Mouse (Mus musculus) liver (tissue): ENCODE data around the gene Slc44a2.

ENCODE experiments used
- DNase-seq: peaks from one replicate; pipeline ENCODE4 v3.0.0-alpha.2; 2020; ENCODE audit warnings: mixed read lengths

Gene Slc44a2

DNA sequence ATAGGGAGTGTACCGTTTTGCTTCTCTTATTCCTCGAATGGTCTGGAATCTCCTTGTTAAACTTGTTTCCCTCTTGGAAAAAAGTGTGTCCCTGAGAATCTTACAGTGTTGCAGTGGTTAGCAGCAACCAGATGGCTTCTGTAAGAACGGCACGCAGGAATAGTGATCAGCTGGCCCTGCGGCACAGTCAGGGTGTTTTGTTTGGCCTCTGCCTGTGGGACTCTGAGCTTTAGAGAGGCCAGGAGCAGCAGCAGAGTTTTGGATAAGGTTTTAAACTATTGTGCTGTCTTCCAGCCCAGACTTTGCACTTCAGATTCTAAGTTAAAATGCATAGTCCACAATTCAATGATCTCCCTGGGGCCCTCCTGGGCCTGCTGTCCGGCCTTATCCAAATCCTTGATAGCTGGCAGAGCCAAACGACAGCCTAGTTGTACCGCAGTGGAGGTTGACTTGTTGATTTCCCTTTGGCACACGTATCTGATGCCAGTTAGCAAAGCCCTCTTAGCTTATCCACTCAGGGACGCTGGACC is 72.2 kb downstream of the Slc44a2 start:
- no peak for DNase-seq

DNA sequence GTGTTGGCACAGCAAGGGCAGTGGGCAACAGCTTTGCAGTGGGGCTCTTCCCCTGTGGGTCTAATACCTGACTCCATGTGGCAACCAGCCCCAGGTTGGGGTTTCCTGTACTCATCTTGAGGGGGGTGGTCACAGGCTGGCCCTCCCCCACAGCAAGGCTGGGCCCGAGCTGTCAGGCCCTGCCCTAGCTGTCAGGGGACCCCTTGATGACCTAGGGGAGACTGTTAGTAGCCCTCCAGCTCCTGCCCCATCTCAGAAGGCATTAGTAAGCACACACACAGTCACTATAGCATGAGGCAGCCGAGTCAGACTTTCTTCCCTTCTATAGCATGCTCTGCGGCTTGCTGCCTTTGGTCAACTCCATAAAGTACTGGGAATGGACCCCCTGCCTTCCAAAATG is 75.2 kb downstream of the Slc44a2 start:
- DNase-seq = no peak

DNA sequence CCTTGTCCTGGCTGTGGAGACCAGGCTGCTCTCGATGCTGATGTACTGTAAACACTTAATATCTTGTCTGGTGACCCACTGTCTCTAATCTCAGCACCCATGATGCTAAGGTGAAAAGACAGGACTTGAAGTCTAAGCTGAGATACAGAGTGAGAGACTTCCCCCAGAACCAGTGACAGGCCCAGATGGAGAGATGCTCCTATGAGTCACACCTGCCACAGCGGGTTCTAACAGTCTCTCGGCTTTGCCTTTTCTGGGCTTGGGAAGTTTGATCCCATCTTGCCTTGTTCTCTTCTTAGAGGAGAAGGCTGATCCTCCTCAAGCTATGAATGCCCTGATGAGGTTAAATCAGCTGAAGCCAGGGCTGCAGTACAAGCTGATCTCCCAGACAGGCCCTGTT is 76.7 kb downstream of the Slc44a2 start:
- no peak for DNase-seq

DNA sequence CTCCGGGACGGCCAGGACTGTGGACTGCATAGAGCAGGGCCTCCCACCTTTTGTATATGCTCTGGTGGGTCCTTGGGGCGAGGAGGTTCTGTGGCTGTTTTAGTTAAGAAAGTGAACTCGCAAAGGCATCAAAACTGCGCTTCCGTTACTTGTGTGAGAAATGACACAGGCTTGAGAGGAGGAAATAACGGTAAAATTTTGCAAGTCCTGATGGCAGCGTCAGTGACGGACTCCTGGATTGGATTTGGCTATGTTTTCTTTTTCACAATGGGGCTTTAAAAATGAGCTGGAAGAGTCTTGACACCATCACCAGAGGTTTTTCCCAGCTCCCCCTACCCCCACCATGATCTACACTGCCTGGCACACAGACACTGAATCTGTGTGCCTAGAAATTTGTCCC is 80.5 kb downstream of the Slc44a2 start:
- no peak for DNase-seq

DNA sequence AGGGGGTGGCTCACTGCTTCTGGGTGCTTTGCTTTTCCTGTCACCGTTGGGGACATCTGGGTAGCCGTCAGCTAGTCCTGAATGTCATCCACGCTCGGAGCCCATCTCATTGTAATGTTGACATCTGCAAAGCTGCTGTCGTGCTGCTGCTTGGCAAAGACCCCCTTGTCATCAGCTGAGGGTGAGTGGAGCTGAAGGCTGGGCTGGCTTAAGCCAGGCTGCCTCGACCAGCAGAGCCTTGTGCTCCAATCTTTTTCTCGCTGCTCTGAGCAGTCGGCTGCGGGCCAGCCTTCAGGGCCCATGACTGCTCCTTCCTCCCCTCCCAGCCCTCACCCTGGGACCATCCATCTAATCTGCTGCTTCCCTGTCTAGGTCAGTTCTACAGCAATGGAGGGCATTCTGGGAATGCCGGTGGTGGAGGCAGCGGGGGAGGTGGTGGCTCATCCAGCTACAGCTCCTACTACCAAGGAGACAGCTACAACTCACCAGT is 82.3 kb downstream of the Slc44a2 start:
- no peak for DNase-seq

DNA sequence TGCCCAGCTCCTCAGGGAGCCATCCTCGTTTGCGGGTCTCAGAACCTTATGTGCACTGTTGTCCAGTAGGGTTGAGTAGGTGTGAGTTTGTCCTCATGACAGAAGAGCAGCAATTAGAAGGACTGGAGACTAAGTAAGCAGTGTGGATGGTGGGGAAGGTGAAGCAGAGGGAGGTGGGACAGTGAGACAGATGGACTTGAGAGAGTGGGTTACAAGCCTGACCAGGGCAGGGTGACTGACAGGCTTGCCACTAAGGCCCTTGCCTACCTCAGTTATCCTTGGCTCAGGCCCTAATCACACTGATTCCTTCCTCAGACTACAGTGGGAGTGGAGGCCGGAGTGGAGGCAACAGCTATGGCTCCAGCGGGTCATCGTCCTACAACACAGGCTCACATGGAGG is 83.2 kb downstream of the Slc44a2 start:
- DNase-seq = no peak
